Mouse (Mus musculus) forebrain, embryonic 14.5 days (tissue): ENCODE data around the gene Chsy1. TPM values are rescaled to one million over a fixed set of nuclear protein-coding genes. Genes with fewer than 3 reads are reported as not detected.

Source experiments
- ATAC-seq: fragments of 200-750 bp; cut with Nextera tagmentation; 2 replicates; pipeline ENCODE4 v1.8.0; 2017; ENCODE audit warnings: mild to moderate bottlenecking, moderate library complexity
- DNase-seq: peaks from one replicate; pipeline ENCODE4 v3.0.0-alpha.2; 2015; ENCODE audit warnings: low spot score
- H3K27ac ChIP-seq: fragments of 300-500 bp; sonication (generic); 2 replicates; pipeline ENCODE4 v1.5.1; 2014; ENCODE audit warnings: low read depth, mild to moderate bottlenecking, control low read depth, low read length, moderate library complexity
- H3K27me3 ChIP-seq: fragments of 300-500 bp; sonication (generic); replicated peaks from 2 replicates; pipeline ENCODE4 v1.6.1; 2014; ENCODE audit warnings: low read length, control low read depth, mixed read lengths; ENCODE audit not compliant: control insufficient read depth, insufficient read depth
- H3K36me3 ChIP-seq: fragments of 300-500 bp; sonication (generic); 2 replicates; pipeline ENCODE4 v1.6.1; 2014; ENCODE audit warnings: low read length, control low read depth; ENCODE audit not compliant: control insufficient read depth, insufficient read depth
- H3K4me1 ChIP-seq: fragments of 300-500 bp; sonication (generic); 2 replicates; pipeline ENCODE4 v1.6.1; 2014; ENCODE audit warnings: antibody characterized with exemption, low read length, control low read depth; ENCODE audit not compliant: control insufficient read depth, insufficient read depth
- H3K4me2 ChIP-seq: fragments of 300-500 bp; sonication (generic); 2 replicates; pipeline ENCODE4 v1.6.1; 2014; ENCODE audit warnings: mild to moderate bottlenecking, control low read depth, low read length
- H3K4me3 ChIP-seq: fragments of 300-500 bp; sonication (generic); 2 replicates; pipeline ENCODE4 v1.5.1; 2014; ENCODE audit warnings: low read depth, low read length, control low read depth
- H3K9ac ChIP-seq: fragments of 300-500 bp; sonication (generic); 2 replicates; pipeline ENCODE4 v1.6.1; 2014; ENCODE audit warnings: mild to moderate bottlenecking, low read length, control low read depth, moderate library complexity
- H3K9me3 ChIP-seq: fragments of 300-500 bp; sonication (generic); replicated peaks from 2 replicates; pipeline ENCODE4 v1.6.1; 2016; ENCODE audit warnings: low read length, control low read depth, mixed read lengths; ENCODE audit not compliant: control insufficient read depth
- WGBS: fragments of 180-500 bp; shearing (Covaris S2); extraction: QIAGEN DNeasy Blood & Tissue Kit; methylation state at CpG from one replicate; pipeline ENCODE4 v1.1.7; 2014; 5-methylcytosine and 5-hydroxymethylcytosine counted together
- polyA plus RNA-seq: library from polyadenylated mRNA; unstranded; fragments of >200 nt; fragmentation: Nextera tagmentation; extraction: Ambion mirVana; gene quantifications from 2 replicates; pipeline ENCODE4 v1.2.1, GENCODE M21; 2014

Gene Chsy1
- polyA plus RNA-seq, 1 experiment from 2014 or later, result 17.8 TPM

- ATAC-seq, result no peak
- WGBS, result 89% methylated on average over 1 of the region's 1 CpGs
Measured at GRCm38 (mm10) chr7:66215911-66216310, 106.6 kb downstream of the Chsy1 start.

GRCm38 (mm10) chr7:66217011-66217410, 107.7 kb downstream of the Chsy1 start:
- 62% methylated on average over 7 of the region's 7 CpGs for WGBS
- Histone ChIP-seq H3K9ac (no peak overlapping the region), H3K36me3 (no peaks in the 10 kb centered on the region), H3K4me3 (no peak overlapping the region), H3K4me1 (peaks cover 8% of the 10 kb centered on the region), H3K27ac (no peak overlapping the region), H3K27me3 (no peaks in the 10 kb centered on the region), H3K9me3 (no peaks in the 10 kb centered on the region), H3K4me2 (no peak overlapping the region)
- ATAC-seq (no peak), DNase-seq (no peak)

More at GRCm38 (mm10) chr7:66215911-66216310, 106.6 kb downstream of the Chsy1 start:
- no peak for DNase-seq
- no peaks in the 10 kb centered on the region for H3K27me3 ChIP-seq
- H3K9ac ChIP-seq, result no peak overlapping the region
- H3K36me3 ChIP-seq, result no peaks in the 10 kb centered on the region
- H3K4me2 ChIP-seq, result no peak overlapping the region
- H3K27ac ChIP-seq, result no peak overlapping the region
- H3K4me1 ChIP-seq, result peaks cover 8% of the 10 kb centered on the region
- H3K4me3 ChIP-seq, result no peak overlapping the region
- no peaks in the 10 kb centered on the region for H3K9me3 ChIP-seq

GRCm38 (mm10) chr7:66217531-66218094, 108.3 kb downstream of the Chsy1 start:
- Histone ChIP-seq H3K27ac (peak overlapping the region; percentile 14; the same call in 1 of the 2 replicates), H3K9me3 (no peaks in the 10 kb centered on the region), H3K27me3 (no peaks in the 10 kb centered on the region), H3K4me2 (no peak overlapping the region), H3K4me1 (peaks cover 9% of the 10 kb centered on the region), H3K4me3 (no peak overlapping the region), H3K9ac (no peak overlapping the region), H3K36me3 (no peaks in the 10 kb centered on the region)
- ATAC-seq (peak; percentile 37; the same call in 1 of the 2 replicates), DNase-seq (peak; percentile 34)
- 13% methylated on average over 7 of the region's 7 CpGs for WGBS

- Histone ChIP-seq H3K4me3 (no peak overlapping the region), H3K4me1 (peaks cover 10% of the 10 kb centered on the region), H3K36me3 (no peaks in the 10 kb centered on the region), H3K4me2 (no peak overlapping the region), H3K9me3 (no peaks in the 10 kb centered on the region), H3K9ac (no peak overlapping the region), H3K27ac (peak overlapping the region; percentile 30), H3K27me3 (no peaks in the 10 kb centered on the region)
- 36% methylated on average over 9 of the region's 9 CpGs for WGBS
- no peak for ATAC-seq
- DNase-seq, result peak; percentile 31
Measured at GRCm38 (mm10) chr7:66218193-66219014, 109.1 kb downstream of the Chsy1 start.

GRCm38 (mm10) chr7:66219028-66219793, 109.9 kb downstream of the Chsy1 start:
- 83% methylated on average over 4 of the region's 4 CpGs for WGBS
- DNase-seq, result no peak

GRCm38 (mm10) chr7:66219794-66220227, 110.5 kb downstream of the Chsy1 start:
- Histone ChIP-seq H3K36me3 (no peaks in the 10 kb centered on the region), H3K27me3 (no peaks in the 10 kb centered on the region), H3K27ac (no peak overlapping the region), H3K4me3 (no peak overlapping the region), H3K9ac (no peak overlapping the region), H3K9me3 (no peaks in the 10 kb centered on the region), H3K4me2 (no peak overlapping the region), H3K4me1 (peaks cover 10% of the 10 kb centered on the region)
- 61% methylated on average over 4 of the region's 4 CpGs for WGBS
- DNase-seq, result no peak
- no peak for ATAC-seq

More at GRCm38 (mm10) chr7:66219028-66219793, 109.9 kb downstream of the Chsy1 start:
- Histone ChIP-seq H3K9me3 (no peaks in the 10 kb centered on the region), H3K4me1 (peaks cover 10% of the 10 kb centered on the region), H3K4me3 (no peak overlapping the region), H3K27me3 (no peaks in the 10 kb centered on the region), H3K4me2 (no peak overlapping the region), H3K27ac (no peak overlapping the region), H3K36me3 (no peaks in the 10 kb centered on the region), H3K9ac (no peak overlapping the region)
- no peak for ATAC-seq

- Histone ChIP-seq H3K4me1 (peaks cover 7% of the 10 kb centered on the region), H3K4me2 (no peak overlapping the region), H3K27me3 (no peaks in the 10 kb centered on the region), H3K36me3 (no peaks in the 10 kb centered on the region), H3K9me3 (no peaks in the 10 kb centered on the region), H3K9ac (no peak overlapping the region), H3K4me3 (no peak overlapping the region), H3K27ac (no peak overlapping the region)
- ATAC-seq, result no peak
- no peak for DNase-seq
- WGBS, result 9% methylated on average over 8 of the region's 8 CpGs
Measured at GRCm38 (mm10) chr7:66222621-66223091, 113.3 kb downstream of the Chsy1 start.
